Mouse (Mus musculus) thymus, postnatal 14 days (tissue): ENCODE measurements around the gene Uba52.
"Not testable (repeated sequence)": the region's sequence is repeated elsewhere in the genome, so short reads cannot be mapped to it uniquely, and the experiment has no call there.

Experiments used
- DNase-seq: peaks from one replicate; pipeline ENCODE4 v3.0.0; 2021

The Uba52 gene

GRCm38 (mm10) chr8:70530314-70530713 lies 19.7 kb upstream of the Uba52 start:
- DNase-seq, result no peak

GRCm38 (mm10) chr8:70529741-70530161 lies 19.1 kb upstream of the Uba52 start:
- DNase-seq, result no peak

- no peak for DNase-seq
Observed at GRCm38 (mm10) chr8:70529299-70529698, 18.7 kb upstream of the Uba52 start.

GRCm38 (mm10) chr8:70528182-70528797 lies 17.7 kb upstream of the Uba52 start:
- no peak for DNase-seq

GRCm38 (mm10) chr8:70527512-70528181 lies 17.0 kb upstream of the Uba52 start, which contains the start of the genes Fkbp8 and Kxd1:
Gene Fkbp8 (plus strand): TSS chr8:70527724.
Gene Kxd1 (minus strand): TSS chr8:70527956.
- peak; percentile 99 for DNase-seq

- peak; percentile 36 for DNase-seq
Observed at GRCm38 (mm10) chr8:70527111-70527511, 16.5 kb upstream of the Uba52 start.

GRCm38 (mm10) chr8:70522592-70523403 lies 12.2 kb upstream of the Uba52 start:
- DNase-seq, result peak; percentile 97

GRCm38 (mm10) chr8:70519606-70520005 lies 9.0 kb upstream of the Uba52 start:
- no peak for DNase-seq

GRCm38 (mm10) chr8:70519043-70519442 lies 8.4 kb upstream of the Uba52 start:
- no peak for DNase-seq

- DNase-seq, result no peak
Observed at GRCm38 (mm10) chr8:70517940-70518643, 7.5 kb upstream of the Uba52 start.

- no peak for DNase-seq
Observed at GRCm38 (mm10) chr8:70513441-70513840, 2.8 kb upstream of the Uba52 start.

GRCm38 (mm10) chr8:70512253-70512903 lies 1.8 kb upstream of the Uba52 start:
- no peak for DNase-seq

GRCm38 (mm10) chr8:70511770-70512169 lies 1.2 kb upstream of the Uba52 start:
- DNase-seq, result no peak

- not testable (repeated sequence) for DNase-seq
Observed at GRCm38 (mm10) chr8:70511174-70511573, 573 bp upstream of the Uba52 start.

- peak; percentile 28 for DNase-seq
Observed at GRCm38 (mm10) chr8:70509281-70509952, 1.2 kb downstream of the Uba52 start.

- DNase-seq, result no peak
Observed at GRCm38 (mm10) chr8:70507027-70507393, 3.6 kb downstream of the Uba52 start.

GRCm38 (mm10) chr8:70506328-70507026 lies 4.1 kb downstream of the Uba52 start, which contains the start of gene Rex1bd:
Gene Rex1bd (minus strand): TSS chr8:70506752.
- DNase-seq, result peak; percentile 96

- DNase-seq, result peak; percentile 34
Observed at GRCm38 (mm10) chr8:70505698-70506327, 4.8 kb downstream of the Uba52 start.

GRCm38 (mm10) chr8:70504851-70505250 lies 5.8 kb downstream of the Uba52 start:
- peak; percentile 86 for DNase-seq

GRCm38 (mm10) chr8:70504291-70504716 lies 6.3 kb downstream of the Uba52 start:
- no peak for DNase-seq
